Mouse (Mus musculus) cerebellum, postnatal 10 days (tissue): ENCODE measurements around the gene C77080.

Experiments used
- DNase-seq, 2 experiments: peaks; one replicate each; pipeline ENCODE4 v3.0.0; 2021; ENCODE audit warnings: mixed read lengths in 2 of 2

C77080 gene

GRCm38 (mm10) chr4:129261196-129261595 lies at the start of gene C77080:
TSS of gene C77080 (minus strand) at chr4:129261404.
- no peak for DNase-seq

- no peak for DNase-seq
Observed at GRCm38 (mm10) chr4:129307936-129308335, 46.7 kb upstream of the C77080 start.

- no peak for DNase-seq
Observed at GRCm38 (mm10) chr4:129304306-129304705, 43.1 kb upstream of the C77080 start.

- DNase-seq, result no peak
Observed at GRCm38 (mm10) chr4:129303816-129304215, 42.6 kb upstream of the C77080 start.

- DNase-seq, result peak in 1 of 2 experiments; percentile 27
Observed at GRCm38 (mm10) chr4:129303401-129303800, 42.2 kb upstream of the C77080 start.

- DNase-seq, result no peak
Observed at GRCm38 (mm10) chr4:129299121-129299520, 37.9 kb upstream of the C77080 start.

- no peak for DNase-seq
Observed at GRCm38 (mm10) chr4:129297724-129298123, 36.5 kb upstream of the C77080 start.

- no peak for DNase-seq
Observed at GRCm38 (mm10) chr4:129296066-129296465, 34.9 kb upstream of the C77080 start.

GRCm38 (mm10) chr4:129295188-129295587 lies 34.0 kb upstream of the C77080 start:
- no peak for DNase-seq

GRCm38 (mm10) chr4:129293702-129294101 lies 32.5 kb upstream of the C77080 start:
- DNase-seq, result no peak

- no peak for DNase-seq
Observed at GRCm38 (mm10) chr4:129292831-129293230, 31.6 kb upstream of the C77080 start.

GRCm38 (mm10) chr4:129289671-129290070 lies 28.5 kb upstream of the C77080 start:
- DNase-seq, result no peak

GRCm38 (mm10) chr4:129288067-129288466 lies 26.9 kb upstream of the C77080 start:
- DNase-seq, result peak; percentile 55 to 59

GRCm38 (mm10) chr4:129287472-129287981 lies 26.3 kb upstream of the C77080 start, which contains the start of gene Sync:
TSS of gene Sync (plus strand) at chr4:129287617.
- DNase-seq, result peak; percentile 74 to 75

- peak; percentile 68 to 70 for DNase-seq
Observed at GRCm38 (mm10) chr4:129286683-129287471, 25.7 kb upstream of the C77080 start.

GRCm38 (mm10) chr4:129286001-129286682 lies 24.9 kb upstream of the C77080 start:
- DNase-seq, result peak; percentile 65

- DNase-seq, result no peak
Observed at GRCm38 (mm10) chr4:129284685-129285084, 23.5 kb upstream of the C77080 start.

GRCm38 (mm10) chr4:129283226-129283625 lies 22.0 kb upstream of the C77080 start:
- peak; percentile 82 to 91 for DNase-seq

GRCm38 (mm10) chr4:129282786-129283185 lies 21.6 kb upstream of the C77080 start:
- DNase-seq, result peak; percentile 75 to 80

- peak; percentile 99 for DNase-seq
Observed at GRCm38 (mm10) chr4:129276453-129276865, 15.3 kb upstream of the C77080 start.

- DNase-seq, result peak; percentile 96
Observed at GRCm38 (mm10) chr4:129272756-129273046, 11.5 kb upstream of the C77080 start.

- peak in 1 of 2 experiments; percentile 34 for DNase-seq
Observed at GRCm38 (mm10) chr4:129271991-129272755, 11.0 kb upstream of the C77080 start.

- DNase-seq, result no peak
Observed at GRCm38 (mm10) chr4:129268698-129269097, 7.5 kb upstream of the C77080 start.
